Mouse (Mus musculus): ENCODE measurements around the gene Gm37240. TPM values are rescaled to one million over a fixed set of nuclear protein-coding genes. Genes with fewer than 3 reads are reported as not detected.

Gene Gm37240
- polyA plus RNA-seq, 1 experiment from 2014 or later: 2.8 TPM

DNA sequence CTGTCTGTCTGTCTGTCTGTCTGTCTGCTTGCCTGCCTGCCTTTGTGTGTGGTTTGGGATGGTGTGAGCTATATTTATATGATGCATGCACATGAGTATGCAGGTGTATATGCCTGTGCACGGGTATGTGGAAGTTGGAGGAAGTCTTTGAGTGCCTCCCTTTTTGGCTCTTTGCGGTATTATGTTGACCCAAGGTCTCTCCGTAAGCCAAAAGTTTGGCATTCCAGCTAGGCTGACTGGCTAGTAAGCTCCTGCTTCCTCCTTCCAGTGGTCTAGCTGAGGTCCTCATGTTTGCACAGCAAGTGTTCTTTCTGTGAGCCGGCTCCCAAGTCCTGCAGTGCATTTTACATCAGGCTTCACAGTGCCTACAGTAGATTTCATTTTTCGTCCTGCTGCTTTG, 1047.8 kb downstream of the Gm37240 start:
- H3K9me3 ChIP-seq: no peaks in the 10 kb centered on the region
- DNase-seq (ENCODE audit: low spot score): no peak
- H3K4me3 ChIP-seq: no peak overlapping the region
- H3K27ac ChIP-seq (replicated peaks): no peak overlapping the region
- H3K4me1 ChIP-seq: no peaks in the 10 kb centered on the region
- 82% methylated on average over 5 of the region's 5 CpGs for WGBS
- no peaks in the 10 kb centered on the region for H3K36me3 ChIP-seq (replicated peaks)
- no peaks in the 10 kb centered on the region for H3K27me3 ChIP-seq (replicated peaks; ENCODE audit: low read depth, poor library complexity, severe bottlenecking)

DNA sequence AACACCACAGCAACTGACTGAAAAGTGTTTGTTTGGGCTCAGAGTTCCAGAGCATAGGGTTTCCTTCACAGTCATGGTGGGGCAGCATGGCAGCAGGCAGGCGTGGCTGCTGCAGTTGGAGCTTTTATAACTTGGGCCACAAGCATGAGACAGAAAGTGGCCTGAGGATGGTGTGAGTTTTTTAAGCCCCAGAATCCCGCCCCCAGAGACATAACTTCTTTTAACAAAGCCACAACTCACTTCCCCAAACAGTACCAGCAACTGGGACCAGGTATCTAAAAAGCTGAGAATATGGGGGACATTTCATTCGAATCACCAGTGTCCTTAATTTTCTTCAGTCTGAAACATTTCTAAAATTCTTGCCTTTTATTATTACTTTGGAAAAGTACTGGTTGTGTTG, 1049.3 kb downstream of the Gm37240 start:
- WGBS: 85% methylated on average over 3 of the region's 3 CpGs
- Histone ChIP-seq H3K27ac (replicated peaks) (no peak overlapping the region), H3K4me3 (no peak overlapping the region), H3K4me1 (no peaks in the 10 kb centered on the region), H3K9me3 (no peaks in the 10 kb centered on the region), H3K27me3 (replicated peaks; ENCODE audit: low read depth, poor library complexity, severe bottlenecking) (no peaks in the 10 kb centered on the region), H3K36me3 (replicated peaks) (no peaks in the 10 kb centered on the region)
- no peak for DNase-seq (ENCODE audit: low spot score)

DNA sequence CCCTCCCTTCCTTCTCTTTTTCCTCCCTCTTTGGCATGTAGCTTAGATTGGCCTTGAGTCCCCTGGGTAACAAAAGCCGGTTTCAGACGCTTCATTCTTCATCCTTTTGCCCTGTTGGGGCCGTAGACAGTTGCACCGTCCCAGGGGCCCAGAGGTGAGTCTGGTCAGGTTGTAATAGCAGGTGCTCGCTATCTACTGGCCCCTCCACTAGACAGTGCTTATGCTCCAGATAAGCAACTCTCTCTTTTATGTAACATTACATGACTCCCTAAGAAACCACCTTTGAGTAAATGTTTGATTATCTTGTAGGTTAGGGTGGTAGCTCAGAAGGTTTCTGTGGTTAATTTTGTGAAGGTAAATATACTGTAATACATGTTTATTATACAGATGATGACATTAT, 1051.3 kb downstream of the Gm37240 start:
- Histone ChIP-seq H3K36me3 (replicated peaks) (no peaks in the 10 kb centered on the region), H3K27ac (replicated peaks) (no peak overlapping the region), H3K4me3 (no peak overlapping the region), H3K4me1 (no peaks in the 10 kb centered on the region), H3K27me3 (replicated peaks; ENCODE audit: low read depth, poor library complexity, severe bottlenecking) (no peaks in the 10 kb centered on the region), H3K9me3 (no peaks in the 10 kb centered on the region)
- no peak for DNase-seq (ENCODE audit: low spot score)
- WGBS: 88% methylated on average over 5 of the region's 5 CpGs

DNA sequence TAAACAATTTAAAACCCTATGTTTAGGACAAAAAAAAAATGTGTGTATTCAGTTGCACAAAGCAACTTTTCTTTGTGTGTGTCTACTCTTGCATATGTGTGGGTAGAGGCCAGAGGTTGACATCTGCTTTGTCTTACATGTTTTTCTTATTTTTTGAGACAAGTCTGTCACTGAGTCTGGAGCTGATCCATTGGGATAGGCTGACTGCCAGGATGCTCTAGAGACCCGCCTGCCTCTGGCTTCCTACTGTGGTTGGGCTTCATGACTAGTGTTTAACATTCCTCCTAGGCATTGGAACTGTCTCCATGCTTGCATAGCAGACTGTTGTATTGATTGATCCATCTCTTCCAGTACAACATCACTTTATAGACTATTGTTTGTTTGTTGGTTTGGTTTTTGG, 1058.0 kb downstream of the Gm37240 start:
- Histone ChIP-seq H3K9me3 (no peaks in the 10 kb centered on the region), H3K27ac (replicated peaks) (no peak overlapping the region), H3K4me3 (no peak overlapping the region), H3K4me1 (no peaks in the 10 kb centered on the region), H3K27me3 (replicated peaks; ENCODE audit: low read depth, poor library complexity, severe bottlenecking) (no peaks in the 10 kb centered on the region), H3K36me3 (replicated peaks) (no peaks in the 10 kb centered on the region)
- WGBS: 76% methylated on average over 1 of the region's 1 CpGs
- no peak for DNase-seq (ENCODE audit: low spot score)

DNA sequence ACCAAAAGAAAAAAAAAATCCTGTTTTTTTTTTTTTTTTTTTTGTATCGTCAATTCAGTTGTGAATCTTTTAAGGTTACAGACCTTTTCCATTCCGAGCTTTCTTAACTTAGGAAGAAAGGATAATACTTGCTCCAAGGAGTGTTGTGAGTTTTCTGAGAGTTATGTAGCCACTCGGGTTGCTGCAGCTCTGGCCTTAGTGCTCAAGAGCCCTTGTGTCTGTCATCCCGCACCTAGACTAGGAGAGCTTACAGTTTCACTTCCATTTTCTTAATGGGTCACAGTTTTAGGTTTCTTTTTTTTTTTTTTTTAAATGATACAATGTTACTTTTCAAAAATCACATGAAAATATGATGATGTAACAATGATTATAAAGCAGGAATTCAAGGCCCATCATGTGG, 1059.7 kb downstream of the Gm37240 start:
- DNase-seq (ENCODE audit: low spot score): no peak
- H3K9me3 ChIP-seq: no peaks in the 10 kb centered on the region
- no peak overlapping the region for H3K4me3 ChIP-seq
- H3K4me1 ChIP-seq: no peaks in the 10 kb centered on the region
- 92% methylated on average over 4 of the region's 4 CpGs for WGBS
- no peaks in the 10 kb centered on the region for H3K27me3 ChIP-seq (replicated peaks; ENCODE audit: low read depth, poor library complexity, severe bottlenecking)
- H3K36me3 ChIP-seq (replicated peaks): peaks cover 5% of the 10 kb centered on the region; the same call in 1 of the 2 replicates
- no peak overlapping the region for H3K27ac ChIP-seq (replicated peaks)

DNA sequence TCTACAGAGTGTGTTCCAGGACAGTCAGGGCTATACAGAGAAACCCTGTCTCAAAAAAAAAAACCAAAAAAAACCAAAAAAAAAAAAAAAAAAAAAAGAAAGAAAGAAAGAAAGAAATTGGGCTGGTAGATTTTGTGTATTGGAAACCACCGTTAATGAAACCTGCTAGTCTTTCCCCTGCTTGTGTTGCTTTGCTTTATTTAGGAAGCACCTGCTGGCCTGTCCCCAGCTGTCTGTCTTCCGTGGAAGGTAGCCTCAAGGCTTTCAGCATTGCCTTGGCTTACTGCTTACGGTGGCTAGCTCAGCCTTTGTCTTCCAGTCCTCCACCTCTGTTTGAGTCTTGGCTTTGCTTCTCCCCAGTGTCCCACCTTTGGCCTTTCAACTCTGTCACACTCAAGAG, 1060.4 kb downstream of the Gm37240 start:
- Histone ChIP-seq H3K27ac (replicated peaks) (no peak overlapping the region), H3K36me3 (replicated peaks) (peaks cover 5% of the 10 kb centered on the region; the same call in 1 of the 2 replicates), H3K27me3 (replicated peaks; ENCODE audit: low read depth, poor library complexity, severe bottlenecking) (no peaks in the 10 kb centered on the region), H3K4me3 (no peak overlapping the region), H3K4me1 (no peaks in the 10 kb centered on the region), H3K9me3 (no peaks in the 10 kb centered on the region)
- DNase-seq (ENCODE audit: low spot score): no peak
- WGBS: 76% methylated on average over 3 of the region's 3 CpGs

DNA sequence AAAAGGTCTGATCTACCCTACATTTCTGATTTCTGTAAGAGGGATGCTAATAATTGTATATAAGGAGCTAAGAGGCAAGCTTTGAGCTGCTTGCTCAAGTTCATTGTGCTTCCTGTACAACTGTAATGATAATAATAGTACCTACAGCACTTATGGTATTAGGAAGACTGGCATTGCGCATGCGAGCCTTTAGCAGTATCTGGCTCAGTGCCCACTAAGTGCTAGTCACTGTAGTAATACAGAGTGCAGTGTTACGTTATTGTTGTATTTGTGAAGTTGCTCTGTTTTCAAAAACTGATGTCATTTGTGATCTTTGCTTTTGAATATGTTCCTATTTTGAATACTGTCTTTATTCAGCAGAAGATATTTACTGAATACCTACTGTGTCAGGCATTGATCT, 1060.9 kb downstream of the Gm37240 start:
- Histone ChIP-seq H3K27ac (replicated peaks) (no peak overlapping the region), H3K4me1 (no peaks in the 10 kb centered on the region), H3K27me3 (replicated peaks; ENCODE audit: low read depth, poor library complexity, severe bottlenecking) (no peaks in the 10 kb centered on the region), H3K4me3 (no peak overlapping the region), H3K9me3 (no peaks in the 10 kb centered on the region), H3K36me3 (replicated peaks) (peaks cover 5% of the 10 kb centered on the region; the same call in 1 of the 2 replicates)
- no peak for DNase-seq (ENCODE audit: low spot score)
- WGBS: 93% methylated on average over 3 of the region's 3 CpGs

DNA sequence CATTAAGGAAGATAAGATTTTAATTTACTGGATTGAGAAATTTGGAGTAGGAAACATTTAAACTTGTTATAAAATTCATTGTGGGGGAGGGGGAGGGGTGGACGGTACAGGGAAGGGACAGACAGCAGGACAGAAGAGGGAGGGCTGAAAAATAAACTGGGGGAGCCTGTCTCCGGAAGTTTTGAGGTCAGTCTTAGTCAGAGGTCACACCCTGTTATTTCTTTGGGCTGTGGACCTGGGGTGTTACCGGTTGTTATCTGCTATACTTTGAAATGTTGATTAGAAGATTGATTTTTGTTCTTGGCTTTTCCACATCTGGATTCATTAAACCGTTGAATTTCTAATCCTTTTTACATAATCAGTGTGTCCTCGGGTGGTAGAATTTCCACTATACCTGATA, 1061.3 kb downstream of the Gm37240 start:
- WGBS: 64% methylated on average over 5 of the region's 5 CpGs
- Histone ChIP-seq H3K36me3 (replicated peaks) (peaks cover 5% of the 10 kb centered on the region; the same call in 1 of the 2 replicates), H3K27ac (replicated peaks) (no peak overlapping the region), H3K27me3 (replicated peaks; ENCODE audit: low read depth, poor library complexity, severe bottlenecking) (no peaks in the 10 kb centered on the region), H3K4me3 (no peak overlapping the region), H3K9me3 (no peaks in the 10 kb centered on the region), H3K4me1 (no peaks in the 10 kb centered on the region)
- DNase-seq (ENCODE audit: low spot score): no peak

DNA sequence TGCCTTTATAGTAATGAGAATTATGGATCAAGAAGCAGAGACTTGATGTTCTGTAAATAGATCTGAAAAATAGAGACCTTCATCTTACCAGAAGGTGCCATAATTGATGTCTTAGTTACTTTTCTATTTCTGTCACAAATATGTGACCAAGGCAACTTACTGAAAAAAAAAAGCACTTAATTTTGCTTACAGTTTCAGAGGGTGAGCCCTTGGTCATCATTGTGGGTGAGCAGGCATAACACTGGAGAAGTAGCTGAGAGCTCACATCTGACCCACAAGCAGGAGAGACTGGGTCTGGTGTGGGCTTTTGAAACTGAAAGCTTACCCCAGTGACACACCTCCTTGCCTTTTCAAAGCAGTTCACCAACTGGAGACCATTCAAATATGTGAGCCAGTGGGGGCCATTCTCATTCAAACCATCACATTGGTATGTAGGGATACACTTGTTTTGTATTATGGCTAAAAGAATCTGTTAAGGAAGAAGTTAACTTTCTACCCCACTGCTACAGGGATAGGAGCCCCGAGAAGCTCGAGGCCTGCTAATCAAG, 1066.6 kb downstream of the Gm37240 start:
- no peak overlapping the region for H3K4me3 ChIP-seq
- H3K36me3 ChIP-seq (replicated peaks): peaks cover 10% of the 10 kb centered on the region
- peaks cover 9% of the 10 kb centered on the region for H3K4me1 ChIP-seq
- H3K27me3 ChIP-seq (replicated peaks; ENCODE audit: low read depth, poor library complexity, severe bottlenecking): no peaks in the 10 kb centered on the region
- H3K9me3 ChIP-seq: no peaks in the 10 kb centered on the region
- no peak for DNase-seq (ENCODE audit: low spot score)
- H3K27ac ChIP-seq (replicated peaks): no peak overlapping the region
- 75% methylated on average over 2 of the region's 2 CpGs for WGBS

DNA sequence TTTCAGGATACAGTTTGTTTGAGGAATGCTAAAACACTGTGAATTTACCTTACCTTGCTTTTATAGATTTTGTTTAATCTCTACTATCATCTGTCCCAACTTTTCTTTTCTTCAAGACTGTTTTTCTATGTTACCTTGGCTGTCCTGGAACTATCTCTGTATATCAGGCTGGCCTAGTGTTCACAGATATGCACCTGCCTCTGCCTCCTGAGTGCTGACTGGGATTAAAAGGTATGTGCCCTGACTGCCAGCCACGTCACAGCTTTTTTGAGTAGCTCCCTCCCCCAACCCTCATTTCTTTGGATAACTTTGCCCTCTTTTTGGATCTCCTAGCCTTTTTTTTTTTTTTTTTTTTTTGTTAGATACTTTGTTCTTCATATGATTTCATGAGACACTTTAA, 1070.4 kb downstream of the Gm37240 start:
- DNase-seq (ENCODE audit: low spot score): no peak
- WGBS: 76% methylated on average over 1 of the region's 1 CpGs
- no peaks in the 10 kb centered on the region for H3K9me3 ChIP-seq

DNA sequence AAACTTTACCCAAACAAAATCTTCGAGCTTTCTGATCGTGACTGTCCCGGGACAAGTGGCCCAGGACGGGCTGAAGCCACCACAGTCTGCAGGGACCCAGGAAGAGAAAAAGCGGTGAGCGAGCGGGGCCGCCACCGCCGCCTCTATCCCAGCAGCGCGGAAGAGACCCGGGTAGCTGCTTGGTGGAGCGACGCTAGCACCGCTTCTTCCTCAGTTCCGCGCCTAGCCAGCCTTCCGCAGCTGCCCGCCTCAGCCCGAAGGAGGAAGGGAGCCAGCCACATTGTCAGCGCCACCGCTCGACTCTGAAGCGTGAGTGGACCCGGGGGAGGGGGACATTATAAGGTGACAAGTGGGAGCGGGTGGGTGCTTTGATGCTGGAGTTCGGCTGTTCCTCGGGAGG, 1071.9 kb downstream of the Gm37240 start:
- Histone ChIP-seq H3K9me3 (no peaks in the 10 kb centered on the region), H3K36me3 (replicated peaks) (peaks cover 5% of the 10 kb centered on the region), H3K4me3 (peak overlapping the region; percentile 98), H3K4me1 (peaks cover 28% of the 10 kb centered on the region), H3K27ac (replicated peaks) (peak overlapping the region; percentile 90), H3K27me3 (replicated peaks; ENCODE audit: low read depth, poor library complexity, severe bottlenecking) (no peaks in the 10 kb centered on the region)
- WGBS: under 1% methylated on average over 29 of the region's 29 CpGs
- DNase-seq (ENCODE audit: low spot score): peak; percentile 49

More for the DNA sequence above, 1070.4 kb downstream of the Gm37240 start:
- Histone ChIP-seq H3K27me3 (replicated peaks; ENCODE audit: low read depth, poor library complexity, severe bottlenecking) (no peaks in the 10 kb centered on the region), H3K4me3 (no peak overlapping the region), H3K27ac (replicated peaks) (no peak overlapping the region), H3K4me1 (peaks cover 28% of the 10 kb centered on the region), H3K36me3 (replicated peaks) (peaks cover 5% of the 10 kb centered on the region)

DNA sequence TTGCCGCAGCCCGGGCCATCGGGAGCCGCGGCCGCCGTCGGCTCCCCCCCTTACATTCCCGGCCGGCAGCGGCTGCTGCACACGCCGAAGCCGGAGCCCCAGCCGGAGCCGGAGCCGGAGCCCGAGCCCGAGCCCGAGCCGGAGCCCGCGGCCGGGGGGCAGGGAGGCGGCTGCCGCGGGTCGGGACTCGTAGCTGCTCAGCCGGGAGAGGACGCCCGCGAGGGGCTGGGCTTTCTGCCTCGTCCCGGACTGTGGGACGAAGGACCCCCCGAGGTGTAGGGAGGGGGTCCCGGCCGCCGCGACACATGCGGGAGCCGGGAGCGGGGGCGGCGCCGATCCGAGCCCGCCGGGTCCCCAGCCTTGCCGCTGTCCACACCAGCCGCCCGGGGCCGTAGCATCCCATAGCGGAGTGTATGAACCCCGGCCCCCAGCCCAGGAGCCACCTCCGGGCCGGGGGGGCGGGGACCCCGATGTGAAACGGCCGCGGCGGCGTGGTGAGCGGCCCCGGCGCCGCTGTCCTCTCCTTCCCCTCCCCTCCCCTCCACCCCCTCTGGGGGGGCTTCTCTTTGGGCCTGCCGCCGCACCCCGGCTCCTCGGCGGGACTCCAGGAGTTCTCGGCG, 1072.4 kb downstream of the Gm37240 start, which contains the start of gene Fbxw7:
TSS of gene Fbxw7 (plus strand) at position 507 of the 620 bp plus-strand sequence.
- H3K27ac ChIP-seq (replicated peaks): peak within 1 kb of the TSS; percentile 90
- H3K4me1 ChIP-seq: peaks cover 28% of the 10 kb centered on the region
- under 1% methylated on average over 76 of the region's 76 CpGs for WGBS
- no peaks in the 10 kb centered on the region for H3K9me3 ChIP-seq
- peaks cover 5% of the 10 kb centered on the region for H3K36me3 ChIP-seq (replicated peaks)
- H3K27me3 ChIP-seq (replicated peaks; ENCODE audit: low read depth, poor library complexity, severe bottlenecking): no peaks in the 10 kb centered on the region
- peak within 1 kb of the TSS; percentile 98 for H3K4me3 ChIP-seq
- DNase-seq (ENCODE audit: low spot score): no peak

DNA sequence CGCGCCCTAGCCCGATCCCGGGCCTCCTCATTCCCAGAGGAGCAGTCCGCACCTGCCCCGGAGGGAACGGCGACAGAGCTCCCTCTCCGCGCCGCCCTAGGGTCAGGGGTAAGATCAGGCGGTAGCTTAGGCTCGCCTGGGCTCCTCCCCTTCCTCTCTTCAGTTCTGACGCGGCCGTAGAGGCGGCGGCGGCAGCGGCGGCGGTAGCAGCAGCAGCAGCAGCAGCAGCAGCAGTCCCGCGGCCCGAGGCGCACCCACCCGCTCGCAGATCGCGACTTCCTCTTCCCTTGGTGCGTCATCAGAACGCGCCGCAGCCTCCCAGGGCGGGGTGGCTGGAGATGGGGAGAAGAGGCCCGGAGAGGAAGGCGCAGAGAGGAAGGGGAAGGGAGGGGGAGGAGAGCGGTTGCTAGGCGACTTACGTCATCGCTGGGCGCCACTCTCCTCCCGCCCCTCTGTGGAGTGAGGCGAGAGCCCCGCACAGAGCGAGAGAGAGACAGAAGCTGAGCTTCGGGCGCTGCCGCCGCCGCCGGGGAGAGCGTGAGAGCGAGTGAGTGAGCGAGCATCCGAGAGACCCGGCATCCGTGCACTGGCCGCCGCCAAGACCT, 1073.1 kb downstream of the Gm37240 start:
- Histone ChIP-seq H3K4me1 (peaks cover 28% of the 10 kb centered on the region), H3K9me3 (no peaks in the 10 kb centered on the region), H3K27ac (replicated peaks) (peak overlapping the region; percentile 90), H3K36me3 (replicated peaks) (peaks cover 5% of the 10 kb centered on the region), H3K4me3 (peak overlapping the region; percentile 98), H3K27me3 (replicated peaks; ENCODE audit: low read depth, poor library complexity, severe bottlenecking) (no peaks in the 10 kb centered on the region)
- 0% methylated on average over 59 of the region's 60 CpGs for WGBS
- peak; percentile 100 for DNase-seq (ENCODE audit: low spot score)
